Mouse (Mus musculus): ENCODE data around the gene Cbx1. TPM values are rescaled to one million over a fixed set of nuclear protein-coding genes. Genes with fewer than 3 reads are reported as not detected.
"Not testable (repeated sequence)": the region's sequence is repeated elsewhere in the genome, so short reads cannot be mapped to it uniquely, and the experiment has no call there.

Cbx1 gene
- polyA plus RNA-seq, 1 experiment from 2014 or later, result 112 TPM

DNA sequence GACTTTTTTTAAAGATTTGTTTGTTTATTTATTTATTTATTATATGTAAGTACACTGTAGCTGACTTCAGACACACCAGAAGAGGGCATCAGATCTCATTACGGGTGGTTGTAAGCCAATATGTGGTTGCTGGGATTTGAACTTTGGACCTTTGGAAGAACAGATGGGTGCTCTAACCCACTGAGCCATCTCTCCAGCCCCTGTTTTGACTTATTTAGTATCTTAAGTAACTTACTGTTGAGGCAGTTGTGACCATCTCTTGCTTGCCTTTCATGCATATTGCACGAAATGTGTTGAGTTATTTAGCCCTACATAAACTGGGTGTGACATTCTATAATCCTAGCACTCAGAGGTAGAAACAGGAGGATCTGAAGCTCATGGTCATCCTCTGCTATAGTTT lies 10.6 kb downstream of the Cbx1 start:
- Histone ChIP-seq H3K27ac (ENCODE audit: low read depth) (no peak overlapping the region), H3K9me3 (ENCODE audit: low read depth, low read length) (no peaks in the 10 kb centered on the region), H3K4me1 (ENCODE audit: insufficient read depth) (no peaks in the 10 kb centered on the region), H3K9ac (no peak overlapping the region), H3K4me3 (ENCODE audit: low read depth, low read length) (no peak overlapping the region), H3K4me2 (no peak overlapping the region), H3K36me3 (ENCODE audit: insufficient read depth) (peaks cover 75% of the 10 kb centered on the region), H3K27me3 (ENCODE audit: insufficient read depth, low read length) (no peaks in the 10 kb centered on the region)
- ATAC-seq (ENCODE audit: insufficient read depth) (no peak), DNase-seq (no peak)
- WGBS, result 89% methylated on average over 2 of the region's 2 CpGs
- TF ChIP-seq CTCF (IDR thresholded peaks at IDR 0.05; ENCODE audit: low read depth), result no peak

DNA sequence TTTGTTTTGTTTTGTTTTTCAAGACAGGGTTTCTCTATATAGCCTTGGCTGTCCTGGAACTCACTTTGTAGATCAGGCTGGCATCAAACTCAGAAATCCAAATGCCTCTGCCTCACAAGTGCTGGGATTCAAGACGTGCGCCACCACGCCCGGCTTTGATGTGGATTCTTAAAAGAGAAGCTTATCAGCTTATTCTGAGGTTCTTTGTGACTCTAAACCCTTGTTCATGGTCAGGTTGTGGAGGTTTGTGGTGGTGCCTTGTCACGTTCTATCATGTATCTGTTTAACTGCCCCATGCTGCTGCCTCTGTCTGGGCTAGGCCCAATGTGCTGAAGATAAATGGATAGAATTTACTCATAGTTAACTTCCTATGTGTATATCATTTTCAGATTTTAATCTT lies 16.7 kb downstream of the Cbx1 start:
- Histone ChIP-seq H3K27ac (ENCODE audit: low read depth) (no peak overlapping the region), H3K4me1 (ENCODE audit: insufficient read depth) (no peaks in the 10 kb centered on the region), H3K9ac (no peak overlapping the region), H3K4me3 (ENCODE audit: low read depth, low read length) (no peak overlapping the region), H3K27me3 (ENCODE audit: insufficient read depth, low read length) (no peaks in the 10 kb centered on the region), H3K36me3 (ENCODE audit: insufficient read depth) (peaks cover 96% of the 10 kb centered on the region), H3K4me2 (no peak overlapping the region), H3K9me3 (ENCODE audit: low read depth, low read length) (no peaks in the 10 kb centered on the region)
- no peak for ATAC-seq (ENCODE audit: insufficient read depth)
- no peak for TF ChIP-seq CTCF (IDR thresholded peaks at IDR 0.05; ENCODE audit: low read depth)
- 90% methylated on average over 5 of the region's 5 CpGs for WGBS
- no peak for DNase-seq

DNA sequence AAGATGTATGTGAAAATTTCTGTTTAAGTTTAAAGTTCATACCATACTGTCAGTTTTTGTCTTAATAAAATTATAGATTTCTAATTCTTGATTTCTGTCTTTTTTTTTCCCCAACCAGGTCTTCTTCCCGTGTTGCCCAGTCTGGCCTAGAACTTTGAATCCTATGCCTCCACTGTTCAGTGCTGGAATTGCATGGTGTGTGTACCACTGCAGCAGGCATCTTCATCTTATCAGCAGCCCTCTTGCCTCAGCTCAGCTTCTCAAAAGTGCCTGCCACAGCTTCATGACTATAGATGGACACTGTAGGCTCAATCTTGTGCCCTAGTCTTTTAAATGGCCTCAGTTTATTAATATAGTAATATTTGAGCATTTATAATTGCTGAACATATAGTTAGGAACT lies 19.1 kb downstream of the Cbx1 start:
- TF ChIP-seq CTCF (IDR thresholded peaks at IDR 0.05; ENCODE audit: low read depth), result peak; percentile 38
- DNase-seq (peak; percentile 37), ATAC-seq (ENCODE audit: insufficient read depth) (no peak)
- H3K9ac ChIP-seq, result no peak overlapping the region
- no peaks in the 10 kb centered on the region for H3K4me1 ChIP-seq (ENCODE audit: insufficient read depth)
- H3K27ac ChIP-seq (ENCODE audit: low read depth), result no peak overlapping the region
- no peak overlapping the region for H3K4me2 ChIP-seq
- peaks cover 90% of the 10 kb centered on the region for H3K36me3 ChIP-seq (ENCODE audit: insufficient read depth)
- 45% methylated on average over 1 of the region's 1 CpGs for WGBS
- H3K4me3 ChIP-seq (ENCODE audit: low read depth, low read length), result no peak overlapping the region
- no peaks in the 10 kb centered on the region for H3K9me3 ChIP-seq (ENCODE audit: low read depth, low read length)
- H3K27me3 ChIP-seq (ENCODE audit: insufficient read depth, low read length), result no peaks in the 10 kb centered on the region

DNA sequence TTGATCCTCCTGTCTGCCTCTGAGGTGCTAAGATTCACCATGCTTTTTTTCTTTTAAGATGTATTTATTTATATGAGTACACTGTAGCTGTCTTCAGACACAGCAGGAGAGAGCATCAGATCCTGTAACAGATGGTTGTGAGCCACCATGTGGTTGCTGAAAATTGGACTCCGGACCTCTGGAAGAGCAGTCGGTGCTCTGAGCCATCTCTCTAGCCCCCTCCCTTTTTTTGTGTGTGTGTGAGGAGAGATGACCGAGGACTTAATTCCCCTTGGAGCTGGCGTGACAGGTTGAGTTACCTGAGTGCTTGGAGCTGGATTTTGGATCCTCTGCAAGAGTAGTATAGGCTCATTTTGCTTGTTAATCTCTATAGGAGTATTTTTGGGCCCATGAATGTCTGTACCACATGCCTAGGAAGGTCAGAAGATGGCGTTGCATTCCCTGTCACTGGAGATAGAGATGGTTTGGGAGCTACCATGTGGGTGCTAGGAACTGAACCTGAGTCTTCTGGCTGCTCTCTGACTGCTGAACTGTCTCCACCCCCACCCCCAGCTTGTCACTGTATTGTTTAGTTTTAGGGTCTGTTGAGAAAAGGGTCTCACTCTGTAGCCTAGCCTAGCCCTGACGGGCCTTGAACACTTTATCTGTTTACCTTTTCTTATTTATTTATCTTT lies 20.8 kb downstream of the Cbx1 start:
- DNase-seq (no peak), ATAC-seq (ENCODE audit: insufficient read depth) (no peak)
- Histone ChIP-seq H3K9me3 (ENCODE audit: low read depth, low read length) (no peaks in the 10 kb centered on the region), H3K4me2 (no peak overlapping the region), H3K27me3 (ENCODE audit: insufficient read depth, low read length) (no peaks in the 10 kb centered on the region), H3K36me3 (ENCODE audit: insufficient read depth) (peaks cover 84% of the 10 kb centered on the region), H3K4me3 (ENCODE audit: low read depth, low read length) (no peak overlapping the region), H3K4me1 (ENCODE audit: insufficient read depth) (no peaks in the 10 kb centered on the region), H3K27ac (ENCODE audit: low read depth) (no peak overlapping the region), H3K9ac (no peak overlapping the region)
- WGBS, result 84% methylated on average over 6 of the region's 6 CpGs
- no peak for TF ChIP-seq CTCF (IDR thresholded peaks at IDR 0.05; ENCODE audit: low read depth)

DNA sequence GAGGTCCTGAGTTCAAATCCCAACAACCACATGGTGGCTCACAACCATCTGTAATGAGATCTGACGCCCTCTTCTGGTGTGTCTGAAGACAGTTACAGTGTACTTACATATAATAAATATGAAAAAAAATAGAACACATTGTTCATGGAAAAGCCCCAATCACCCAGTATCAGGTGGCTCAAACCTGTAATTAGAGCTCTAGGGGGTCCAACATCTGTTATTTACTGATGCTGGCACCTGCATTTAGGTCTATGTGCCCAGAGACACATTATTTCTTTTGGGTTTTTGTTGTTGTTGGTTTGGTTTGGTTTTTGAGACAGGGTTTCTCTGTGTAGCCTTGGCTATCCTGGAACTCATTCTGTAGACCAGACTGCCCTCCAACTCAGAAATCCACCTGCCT lies 22.3 kb downstream of the Cbx1 start:
- H3K27ac ChIP-seq (ENCODE audit: low read depth); H3K9me3 ChIP-seq (ENCODE audit: low read depth, low read length); DNase-seq; H3K9ac ChIP-seq; ATAC-seq (ENCODE audit: insufficient read depth); H3K27me3 ChIP-seq (ENCODE audit: insufficient read depth, low read length); H3K4me1 ChIP-seq (ENCODE audit: insufficient read depth); H3K4me3 ChIP-seq (ENCODE audit: low read depth, low read length); H3K4me2 ChIP-seq: not testable (repeated sequence)
- WGBS, result 90% methylated on average over 1 of the region's 1 CpGs
- H3K36me3 ChIP-seq (ENCODE audit: insufficient read depth), result peaks cover 83% of the 10 kb centered on the region
- TF ChIP-seq CTCF (IDR thresholded peaks at IDR 0.05; ENCODE audit: low read depth), result 0 out of 2 replicates have a peak, but pooled peaks have one; percentile 3

DNA sequence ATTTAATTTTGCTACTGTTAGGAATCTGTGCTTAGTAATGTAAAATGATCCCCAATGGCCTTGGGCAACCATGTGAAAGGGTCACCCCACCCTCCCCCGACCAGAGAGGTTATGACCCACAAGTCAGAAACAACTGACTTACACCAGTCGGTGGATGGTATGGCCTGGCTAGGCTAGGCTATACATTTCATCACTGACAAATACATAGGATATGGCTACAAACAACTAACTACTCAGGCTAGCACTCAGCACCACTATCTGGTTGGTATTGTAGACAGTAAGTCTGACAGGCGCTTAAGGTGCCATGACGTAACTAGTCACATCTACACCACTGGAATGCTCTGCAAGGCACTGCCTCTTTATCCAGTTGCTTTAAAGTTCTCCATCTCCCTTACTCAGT lies 24.5 kb downstream of the Cbx1 start:
- Histone ChIP-seq H3K27ac (ENCODE audit: low read depth) (no peak overlapping the region), H3K27me3 (ENCODE audit: insufficient read depth, low read length) (no peaks in the 10 kb centered on the region), H3K4me1 (ENCODE audit: insufficient read depth) (no peaks in the 10 kb centered on the region), H3K9me3 (ENCODE audit: low read depth, low read length) (no peaks in the 10 kb centered on the region), H3K4me2 (no peak overlapping the region), H3K9ac (no peak overlapping the region), H3K36me3 (ENCODE audit: insufficient read depth) (peaks cover 84% of the 10 kb centered on the region), H3K4me3 (ENCODE audit: low read depth, low read length) (no peak overlapping the region)
- no peak for DNase-seq
- 73% methylated on average over 4 of the region's 4 CpGs for WGBS
- TF ChIP-seq CTCF (IDR thresholded peaks at IDR 0.05; ENCODE audit: low read depth), result no peak
- no peak for ATAC-seq (ENCODE audit: insufficient read depth)

DNA sequence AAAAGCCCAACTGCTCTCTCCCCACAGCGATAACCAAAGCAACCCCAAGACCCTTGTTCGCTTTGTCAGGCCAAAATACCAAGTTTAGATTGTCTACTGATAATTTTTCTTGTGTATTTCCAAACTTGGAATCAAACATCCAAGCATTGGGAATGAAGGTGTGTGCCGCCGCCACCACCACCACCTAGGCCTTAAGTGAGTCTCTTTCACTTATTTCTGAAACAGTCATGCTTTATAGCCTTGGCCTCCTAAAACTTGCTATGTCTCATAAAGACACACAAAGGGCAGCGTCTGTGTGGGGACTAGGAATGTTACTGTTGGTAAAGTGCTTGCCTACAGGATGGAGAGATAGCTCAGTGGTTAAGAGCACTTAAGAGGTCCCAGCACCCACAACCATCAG lies 25.0 kb downstream of the Cbx1 start:
- ATAC-seq (ENCODE audit: insufficient read depth) (no peak), DNase-seq (no peak)
- H3K9ac ChIP-seq, result no peak overlapping the region
- H3K27me3 ChIP-seq (ENCODE audit: insufficient read depth, low read length), result no peaks in the 10 kb centered on the region
- H3K27ac ChIP-seq (ENCODE audit: low read depth), result no peak overlapping the region
- H3K4me2 ChIP-seq, result no peak overlapping the region
- WGBS, result 83% methylated on average over 5 of the region's 5 CpGs
- H3K36me3 ChIP-seq (ENCODE audit: insufficient read depth), result peaks cover 84% of the 10 kb centered on the region
- no peaks in the 10 kb centered on the region for H3K4me1 ChIP-seq (ENCODE audit: insufficient read depth)
- H3K9me3 ChIP-seq (ENCODE audit: low read depth, low read length), result no peaks in the 10 kb centered on the region
- no peak overlapping the region for H3K4me3 ChIP-seq (ENCODE audit: low read depth, low read length)
- no peak for TF ChIP-seq CTCF (IDR thresholded peaks at IDR 0.05; ENCODE audit: low read depth)

Data from lung, embryonic 14.5 days (tissue).